Mouse (Mus musculus) liver, postnatal 0 days (tissue): ENCODE results near the gene Clec2l.

Source experiments
- CTCF ChIP-seq: sonication (generic); IDR thresholded peaks from 2 replicates; pipeline ENCODE4 v1.5.1; 2016; ENCODE audit warnings: antibody characterized with exemption, low read depth
- EP300 ChIP-seq: IDR thresholded peaks from 2 replicates; pipeline ENCODE4 v1.6.1; 2016; ENCODE audit warnings: antibody characterized with exemption, low read depth, mild to moderate bottlenecking

GRCm38 (mm10) chr6:38622406-38622805 is 40.5 kb upstream of the Clec2l start:
- no peak for TF ChIP-seq CTCF
- no peak for TF ChIP-seq EP300
